Mouse (Mus musculus): ENCODE measurements around the gene Herc3. TPM values are rescaled to one million over a fixed set of nuclear protein-coding genes. Genes with fewer than 3 reads are reported as not detected.

The Herc3 gene
- total and polyA plus RNA-seq, 3 experiments, result 1.9 to 5.7 TPM; not detected in 1

DNA sequence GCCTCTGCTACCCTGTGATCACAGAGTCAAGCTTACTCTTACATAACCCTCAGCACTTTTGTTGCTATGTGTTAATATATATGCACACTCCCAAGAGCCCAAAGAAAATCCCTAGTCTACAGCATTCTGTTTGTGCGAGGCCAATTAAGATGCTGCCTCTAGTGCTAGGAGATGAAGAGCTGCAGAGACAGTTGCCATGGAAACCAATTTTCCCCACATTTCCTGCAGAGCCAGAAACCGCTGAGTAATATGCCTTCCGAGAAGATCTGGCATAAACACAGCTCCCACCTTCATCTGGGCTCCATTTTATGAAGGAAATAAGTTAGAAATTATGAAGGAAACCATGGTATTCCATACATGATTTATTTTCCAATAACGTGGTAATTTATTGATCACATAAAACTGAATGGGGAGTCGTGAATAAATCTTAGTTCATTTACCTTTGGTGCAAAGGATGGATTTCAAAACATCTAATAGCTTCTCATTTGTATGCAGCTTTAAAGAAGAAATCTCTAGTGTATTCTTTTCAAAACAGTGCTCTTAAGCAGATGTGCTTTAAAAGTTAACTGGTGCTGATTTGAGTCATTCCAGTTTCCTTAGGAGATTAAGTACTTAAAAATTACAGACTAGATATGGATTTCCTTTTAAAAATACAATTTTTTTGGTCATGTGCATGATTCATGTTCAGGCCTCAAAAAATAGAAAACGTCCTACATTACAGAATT, 102.1 kb downstream of the Herc3 start:
- Histone ChIP-seq H3K9ac (ENCODE audit: control insufficient read depth, low read depth, low read length, poor library complexity, severe bottlenecking) (no peak overlapping the region), H3K27ac (ENCODE audit: control insufficient read depth, low read depth, low read length) (no peak overlapping the region), H3K27me3 (ENCODE audit: control insufficient read depth in 1 of 2, insufficient read depth in 2 of 2, low read length in 2 of 2) (no peaks in the 10 kb centered on the region; a peak in 1 of 4 replicates), H3K9me3 (replicated peaks; ENCODE audit: insufficient read depth, low read length) (no peaks in the 10 kb centered on the region), H3K36me3 (ENCODE audit: control insufficient read depth in 1 of 2, insufficient read depth in 2 of 2, low read length in 2 of 2) (no peaks in the 10 kb centered on the region), H3K4me3 (ENCODE audit: control insufficient read depth in 1 of 2, insufficient read depth in 1 of 2, low read depth in 2 of 2, low read length in 2 of 2) (no peak overlapping the region), H3K4me1 (ENCODE audit: control insufficient read depth in 1 of 2, insufficient read depth in 2 of 2, low read length in 2 of 2) (no peaks in the 10 kb centered on the region), H3K79me2 (ENCODE audit: control insufficient read depth, insufficient read depth, low read length, poor library complexity) (no peaks in the 10 kb centered on the region)
- no peak for DNase-seq (ENCODE audit: low read depth, low spot score)
- no peak for TF ChIP-seq KAT2A (conservative IDR thresholded peaks at IDR 0.05; ENCODE audit: low read depth, low read length)
- TF ChIP-seq MYB (IDR thresholded peaks at IDR 0.05; ENCODE audit: low read depth, low read length), result no peak

DNA sequence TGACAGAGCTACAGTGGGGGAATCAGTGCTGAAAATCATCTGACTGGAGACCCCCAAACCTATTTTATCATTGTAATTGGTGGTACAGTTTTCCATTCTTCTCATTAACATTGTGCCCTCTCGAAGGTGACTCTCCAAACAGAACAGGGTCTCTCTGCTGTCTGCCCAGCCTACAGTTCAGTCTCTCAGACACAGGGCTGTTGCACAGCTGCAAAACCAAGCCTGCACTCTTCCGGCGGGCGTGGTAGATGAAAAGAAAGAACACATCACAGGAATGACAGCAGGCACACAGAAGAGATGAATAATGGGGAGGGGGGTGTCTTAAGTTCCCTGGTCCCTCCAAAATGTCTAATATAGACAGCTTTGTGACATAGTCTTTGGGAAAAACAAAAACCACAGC, 102.9 kb downstream of the Herc3 start:
- Histone ChIP-seq H3K9ac (ENCODE audit: control insufficient read depth, low read depth, low read length, poor library complexity, severe bottlenecking) (no peak overlapping the region), H3K4me3 (ENCODE audit: control insufficient read depth in 1 of 2, insufficient read depth in 1 of 2, low read depth in 2 of 2, low read length in 2 of 2) (no peak overlapping the region), H3K9me3 (replicated peaks; ENCODE audit: insufficient read depth, low read length) (no peaks in the 10 kb centered on the region), H3K36me3 (ENCODE audit: control insufficient read depth in 1 of 2, insufficient read depth in 2 of 2, low read length in 2 of 2) (no peaks in the 10 kb centered on the region), H3K79me2 (ENCODE audit: control insufficient read depth, insufficient read depth, low read length, poor library complexity) (no peaks in the 10 kb centered on the region), H3K4me1 (ENCODE audit: control insufficient read depth in 1 of 2, insufficient read depth in 2 of 2, low read length in 2 of 2) (no peaks in the 10 kb centered on the region), H3K27me3 (ENCODE audit: control insufficient read depth in 1 of 2, insufficient read depth in 2 of 2, low read length in 2 of 2) (no peaks in the 10 kb centered on the region; a peak in 1 of 4 replicates), H3K27ac (ENCODE audit: control insufficient read depth, low read depth, low read length) (no peak overlapping the region)
- no peak for DNase-seq (ENCODE audit: low read depth, low spot score)
- TF ChIP-seq CHD1 (IDR thresholded peaks at IDR 0.05; ENCODE audit: low read depth, low read length), result no peak

DNA sequence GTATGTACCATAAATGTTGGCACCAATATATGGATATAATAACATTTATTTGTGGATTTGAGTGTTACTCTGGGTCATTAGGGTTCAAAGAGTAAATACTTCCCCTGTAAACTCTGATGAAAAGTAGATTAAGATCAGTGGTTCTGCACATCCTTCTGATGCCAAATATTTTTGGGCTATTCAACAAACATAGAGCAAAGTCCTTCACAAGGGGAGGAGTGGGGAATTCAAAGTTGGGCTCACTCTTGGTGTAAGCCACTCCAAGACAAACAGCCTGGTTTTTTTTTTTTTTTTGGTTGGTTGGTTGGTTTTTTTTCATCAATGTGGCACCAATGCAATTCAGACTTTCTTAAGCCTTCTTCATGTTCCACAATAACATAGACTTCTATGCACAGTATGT, 106.5 kb downstream of the Herc3 start:
- DNase-seq (ENCODE audit: low read depth, low spot score), result no peak
- Histone ChIP-seq H3K36me3 (ENCODE audit: control insufficient read depth in 1 of 2, insufficient read depth in 2 of 2, low read length in 2 of 2) (no peaks in the 10 kb centered on the region), H3K9ac (ENCODE audit: control insufficient read depth, low read depth, low read length, poor library complexity, severe bottlenecking) (no peak overlapping the region), H3K4me3 (ENCODE audit: control insufficient read depth in 1 of 2, insufficient read depth in 1 of 2, low read depth in 2 of 2, low read length in 2 of 2) (no peak overlapping the region), H3K27me3 (ENCODE audit: control insufficient read depth in 1 of 2, insufficient read depth in 2 of 2, low read length in 2 of 2) (no peaks in the 10 kb centered on the region; a peak in 1 of 4 replicates), H3K27ac (ENCODE audit: control insufficient read depth, low read depth, low read length) (no peak overlapping the region), H3K79me2 (ENCODE audit: control insufficient read depth, insufficient read depth, low read length, poor library complexity) (no peaks in the 10 kb centered on the region), H3K4me1 (ENCODE audit: control insufficient read depth in 1 of 2, insufficient read depth in 2 of 2, low read length in 2 of 2) (no peaks in the 10 kb centered on the region), H3K9me3 (replicated peaks; ENCODE audit: insufficient read depth, low read length) (no peaks in the 10 kb centered on the region)
- TF ChIP-seq E2F4 (IDR thresholded peaks at IDR 0.05; ENCODE audit: borderline replicate concordance, low read depth, low read length), result no peak
- TF ChIP-seq TCF12 (IDR thresholded peaks at IDR 0.05; ENCODE audit: low read depth, low read length), result no peak
- no peak for TF ChIP-seq RAD21 (IDR thresholded peaks at IDR 0.05; ENCODE audit: low read depth, low read length)
- no peak for TF ChIP-seq HCFC1 (IDR thresholded peaks at IDR 0.05; ENCODE audit: low read depth, low read length)
- no peak for TF ChIP-seq RCOR1 (IDR thresholded peaks at IDR 0.05; ENCODE audit: low read depth, low read length)
- TF ChIP-seq MXI1 (IDR thresholded peaks at IDR 0.05; ENCODE audit: low read depth, low read length), result no peak
- no peak for TF ChIP-seq MAZ (IDR thresholded peaks at IDR 0.05; ENCODE audit: low read depth, low read length)
- TF ChIP-seq GATA1 (IDR thresholded peaks at IDR 0.05; ENCODE audit: low read depth, low read length), result no peak
- no peak for TF ChIP-seq JUND (IDR thresholded peaks at IDR 0.05; ENCODE audit: low read depth, low read length)
- no peak for TF ChIP-seq MEF2A (IDR thresholded peaks at IDR 0.05; ENCODE audit: extremely low read depth, insufficient replicate concordance, low read depth, low read length, poor library complexity, severe bottlenecking)
- no peak for TF ChIP-seq EP300 (IDR thresholded peaks at IDR 0.05; ENCODE audit: low read depth in 1 of 2, low read length in 2 of 2)
- TF ChIP-seq SIN3A (IDR thresholded peaks at IDR 0.05; ENCODE audit: low read length), result no peak
- no peak for TF ChIP-seq TBP (IDR thresholded peaks at IDR 0.05; ENCODE audit: low read depth, low read length)
- no peak for TF ChIP-seq ETS1 (IDR thresholded peaks at IDR 0.05; ENCODE audit: low read depth, low read length)
- no peak for TF ChIP-seq ZKSCAN1 (IDR thresholded peaks at IDR 0.05; ENCODE audit: low read depth, low read length)

Measured in MEL (cell line).